Mouse (Mus musculus): ENCODE measurements at regions not wholly inside any gene's neighbourhood (a gene's known extent, or its start where the extent isn't known, plus 50 kb on each side); places are given as distances from the start of the nearest gene placed in this dataset.

- DNase-seq (ENCODE audit: low spot score in 2 of 2) = no peak
- intact Hi-C loops (cut with DNase I) = no loop called here
Measured at GRCm38 (mm10) chr13:52777396-52778034, 152.0 kb downstream of the Auh start.

- intact Hi-C loops (cut with DNase I) = no loop called here
- DNase-seq (ENCODE audit: low spot score in 2 of 2) = no peak
Measured at GRCm38 (mm10) chr13:52778848-52779247, 150.6 kb downstream of the Auh start.

Data from left cerebral cortex, postnatal 14 days (tissue).